Mouse (Mus musculus) cerebellum, postnatal 25 days (tissue): ENCODE data around the gene Serpinb5.
"Not testable (repeated sequence)": the region's sequence is repeated elsewhere in the genome, so short reads cannot be mapped to it uniquely, and the experiment has no call there.

Experiments
- DNase-seq, 2 experiments: peaks; one replicate each; pipeline ENCODE4 v3.0.0; 2021; ENCODE audit warnings: mixed read lengths in 2 of 2

The Serpinb5 gene

DNA sequence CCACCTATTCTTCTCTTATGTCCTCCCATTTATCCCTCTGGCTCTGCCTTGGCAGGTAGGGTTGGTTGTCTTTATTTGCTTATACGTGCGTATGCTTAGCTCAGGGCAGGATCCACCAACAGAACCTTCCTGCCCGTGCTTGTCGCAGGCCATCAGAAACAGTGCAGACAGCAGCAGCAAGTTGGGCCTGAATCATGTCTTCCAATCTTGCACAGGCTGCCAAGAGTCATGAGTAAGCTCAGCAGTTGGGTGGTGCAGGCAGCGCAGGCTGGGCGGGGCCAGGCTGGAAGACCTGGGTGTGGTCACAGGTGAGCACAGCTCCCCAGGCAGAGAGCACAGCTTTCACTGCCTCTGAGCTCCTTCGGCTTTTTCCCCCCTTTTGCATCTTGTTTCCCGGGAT is at the start of gene Serpinb5:
Gene Serpinb5 (plus strand): TSS at position 327 of the 400 bp plus-strand sequence.
- no peak for DNase-seq

GRCm38 (mm10) chr1:106814864-106815263 is 46.1 kb upstream of the Serpinb5 start:
- no peak for DNase-seq

DNA sequence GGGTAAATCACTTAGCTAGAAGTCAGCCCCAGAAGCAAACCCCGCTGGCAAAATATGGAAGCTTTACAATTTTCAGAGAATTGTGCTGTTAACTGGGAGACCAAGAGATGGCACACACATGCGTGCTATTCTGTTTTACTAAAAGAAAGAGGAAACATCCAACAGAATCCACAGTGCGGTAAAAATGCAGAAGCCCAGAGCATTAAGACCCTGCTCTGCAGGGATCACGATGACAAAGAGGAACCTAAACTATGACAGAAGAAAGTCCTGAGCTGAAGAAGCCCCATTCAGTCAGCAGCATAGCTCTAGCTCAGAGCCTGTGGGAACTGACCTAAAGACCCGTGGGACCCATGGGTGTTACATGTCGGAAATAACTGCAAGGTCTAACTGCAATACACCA is 45.7 kb upstream of the Serpinb5 start:
- DNase-seq = no peak

- DNase-seq = no peak
These were observed 44.2 kb upstream of the Serpinb5 start for GRCm38 (mm10) chr1:106816766-106817165.

DNA sequence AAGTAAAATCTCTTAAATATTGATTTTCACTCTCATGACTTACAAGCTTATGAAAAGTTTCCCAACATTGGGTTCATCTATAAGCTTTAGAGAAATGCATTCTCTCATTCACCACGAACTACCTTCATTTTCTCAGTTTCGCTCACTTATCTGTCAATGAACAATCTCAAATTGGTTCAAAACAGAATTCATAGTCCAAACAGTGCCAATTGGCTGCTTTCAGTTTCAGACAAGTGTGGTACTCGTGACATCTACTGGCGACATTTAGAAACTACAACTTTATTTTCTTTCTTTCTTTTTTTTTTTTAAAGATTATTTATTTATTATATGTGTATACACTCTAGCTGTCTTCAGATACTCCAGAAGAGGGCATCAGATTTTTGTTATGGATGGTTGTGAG is 42.6 kb upstream of the Serpinb5 start:
- DNase-seq = peak in 1 of 2 experiments; percentile 6

GRCm38 (mm10) chr1:106822297-106822696 is 38.7 kb upstream of the Serpinb5 start:
- DNase-seq = peak; percentile 10 to 23

- no peak for DNase-seq
These were observed 32.2 kb upstream of the Serpinb5 start for GRCm38 (mm10) chr1:106828784-106829183.

DNA sequence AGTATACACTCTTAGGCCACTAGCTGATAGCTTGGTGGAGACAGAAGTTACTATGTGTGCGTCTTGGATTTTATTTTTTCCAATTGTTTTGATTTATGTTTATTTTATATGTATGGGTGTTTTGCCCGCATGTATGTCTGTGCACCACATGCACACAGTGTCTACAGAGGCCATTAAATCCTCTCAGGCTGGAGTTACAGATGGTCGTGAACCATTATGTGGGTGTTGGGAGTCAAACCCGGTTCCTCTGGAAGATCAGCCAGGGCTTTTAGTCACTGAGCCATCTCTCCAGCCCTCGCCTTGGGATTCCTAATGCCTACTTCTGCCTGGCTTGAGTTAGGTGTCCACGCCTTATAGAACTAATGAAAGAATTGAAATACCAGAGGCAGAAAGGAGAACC is 4.6 kb downstream of the Serpinb5 start:
- no peak for DNase-seq

- DNase-seq = peak; percentile 53 to 74
These were observed 5.1 kb downstream of the Serpinb5 start for GRCm38 (mm10) chr1:106866029-106866428.

- no peak for DNase-seq
These were observed 5.8 kb downstream of the Serpinb5 start for GRCm38 (mm10) chr1:106866768-106867167.

GRCm38 (mm10) chr1:106869986-106870385 is 9.0 kb downstream of the Serpinb5 start:
- DNase-seq = no peak

GRCm38 (mm10) chr1:106875193-106875886 is 14.4 kb downstream of the Serpinb5 start:
- DNase-seq = no peak

DNA sequence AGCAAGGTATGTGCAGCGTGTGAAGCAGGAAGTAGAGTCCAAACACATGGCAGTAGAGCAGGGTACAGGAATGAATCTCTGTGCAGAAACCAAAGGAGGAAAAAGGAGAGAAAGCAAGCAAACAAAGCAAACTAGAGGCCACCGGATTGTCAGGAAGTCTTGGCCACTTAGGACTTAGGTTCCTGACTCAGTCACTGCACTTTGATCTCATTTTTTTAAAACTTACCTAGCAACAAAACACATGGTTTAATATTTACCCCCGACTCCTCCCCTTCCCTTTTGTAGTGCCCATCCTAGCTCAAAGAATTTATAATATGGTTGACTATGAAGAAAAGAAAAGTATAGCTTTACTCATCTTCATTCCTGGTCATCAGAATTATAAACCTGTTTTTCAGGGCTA is 15.2 kb downstream of the Serpinb5 start:
- DNase-seq = no peak

- DNase-seq = no peak
These were observed 21.8 kb downstream of the Serpinb5 start for GRCm38 (mm10) chr1:106882723-106883122.

DNA sequence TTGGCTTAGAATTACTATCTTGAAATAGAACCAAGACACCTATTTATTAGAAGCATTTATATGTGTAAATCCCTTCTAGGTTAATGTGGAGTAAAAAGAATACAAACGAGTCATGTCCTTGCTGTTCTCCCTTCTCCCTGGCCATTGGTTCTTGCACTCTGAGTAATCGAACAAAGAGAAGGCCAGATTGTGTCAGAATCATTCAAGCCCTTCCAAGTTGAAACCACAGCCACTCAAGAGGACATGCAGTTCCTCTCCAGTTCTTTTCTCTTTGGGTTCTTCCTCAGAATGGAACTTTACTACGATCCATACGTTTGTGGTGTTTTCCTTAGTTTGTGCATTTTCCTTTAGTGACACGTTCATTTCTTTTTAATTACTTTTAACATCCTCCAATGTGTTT is 22.4 kb downstream of the Serpinb5 start:
- no peak for DNase-seq

DNA sequence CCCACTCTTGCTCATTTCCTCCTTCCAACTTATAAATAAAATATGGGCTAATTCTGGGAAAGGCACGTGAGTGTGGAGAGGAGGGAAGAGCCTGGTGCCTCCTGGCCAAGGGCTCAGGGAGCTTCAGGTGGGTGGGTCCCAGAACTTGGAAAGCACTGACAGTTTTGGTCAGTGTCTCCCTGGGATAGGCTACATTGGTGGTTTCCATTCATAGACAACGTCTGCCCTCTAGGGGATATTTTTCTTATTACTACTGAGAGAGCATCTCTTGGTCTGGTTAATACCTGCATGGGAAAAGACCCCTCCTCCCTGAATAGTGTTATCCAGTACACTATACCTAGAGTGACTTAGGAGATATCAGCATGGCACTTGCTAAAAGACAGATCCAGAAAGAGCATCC is 22.8 kb downstream of the Serpinb5 start:
- no peak for DNase-seq

GRCm38 (mm10) chr1:106895142-106895541 is 34.2 kb downstream of the Serpinb5 start:
- DNase-seq = not testable (repeated sequence)

- DNase-seq = no peak
These were observed 40.4 kb downstream of the Serpinb5 start for GRCm38 (mm10) chr1:106901406-106901805.

- no peak for DNase-seq
These were observed 71.0 kb downstream of the Serpinb5 start for GRCm38 (mm10) chr1:106931954-106932353.
